Mouse (Mus musculus) splenic B cell, adult 2 months (primary cell): ENCODE measurements around the gene Rab20.
"Not testable (repeated sequence)": the region's sequence is repeated elsewhere in the genome, so short reads cannot be mapped to it uniquely, and the experiment has no call there.

ENCODE experiments used
- DNase-seq: peaks from one replicate; pipeline ENCODE4 v3.0.0-alpha.2; 2011; ENCODE audit warnings: low read depth, low spot score
- H3K27me3 ChIP-seq: 2 replicates; pipeline ENCODE4 v1.6.1; 2012; ENCODE audit warnings: mild to moderate bottlenecking, low read length, moderate library complexity, mixed read lengths; ENCODE audit not compliant: control insufficient read depth, poor library complexity, insufficient read depth, severe bottlenecking
- H3K36me3 ChIP-seq: 2 replicates; pipeline ENCODE4 v1.6.1; 2012; ENCODE audit warnings: mild to moderate bottlenecking, low read length, moderate library complexity, mixed read lengths; ENCODE audit not compliant: control insufficient read depth, poor library complexity, insufficient read depth, severe bottlenecking

Gene Rab20

DNA sequence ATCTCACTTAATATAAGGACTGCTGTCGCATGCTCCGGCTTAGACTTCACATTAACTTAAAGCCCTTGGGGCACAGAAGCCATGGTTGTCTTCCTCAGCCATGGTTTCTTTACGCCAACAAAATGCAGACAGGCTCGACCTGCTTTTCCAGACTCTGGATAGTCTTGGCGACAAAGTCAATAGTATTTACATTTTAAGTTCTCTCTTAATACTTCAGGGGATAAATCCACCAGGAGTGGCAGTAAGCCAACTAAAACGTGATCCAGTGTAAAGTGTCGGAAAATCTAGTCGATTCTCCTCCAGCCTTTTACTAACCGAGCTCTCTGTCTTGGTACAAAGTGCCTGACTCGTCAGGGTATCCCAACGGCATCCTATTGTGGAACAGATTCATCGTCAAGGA lies 19.8 kb upstream of the Rab20 start:
- H3K27me3 ChIP-seq = no peaks in the 10 kb centered on the region
- H3K36me3 ChIP-seq = no peaks in the 10 kb centered on the region; the same call in 1 of the 2 replicates
- DNase-seq = no peak

DNA sequence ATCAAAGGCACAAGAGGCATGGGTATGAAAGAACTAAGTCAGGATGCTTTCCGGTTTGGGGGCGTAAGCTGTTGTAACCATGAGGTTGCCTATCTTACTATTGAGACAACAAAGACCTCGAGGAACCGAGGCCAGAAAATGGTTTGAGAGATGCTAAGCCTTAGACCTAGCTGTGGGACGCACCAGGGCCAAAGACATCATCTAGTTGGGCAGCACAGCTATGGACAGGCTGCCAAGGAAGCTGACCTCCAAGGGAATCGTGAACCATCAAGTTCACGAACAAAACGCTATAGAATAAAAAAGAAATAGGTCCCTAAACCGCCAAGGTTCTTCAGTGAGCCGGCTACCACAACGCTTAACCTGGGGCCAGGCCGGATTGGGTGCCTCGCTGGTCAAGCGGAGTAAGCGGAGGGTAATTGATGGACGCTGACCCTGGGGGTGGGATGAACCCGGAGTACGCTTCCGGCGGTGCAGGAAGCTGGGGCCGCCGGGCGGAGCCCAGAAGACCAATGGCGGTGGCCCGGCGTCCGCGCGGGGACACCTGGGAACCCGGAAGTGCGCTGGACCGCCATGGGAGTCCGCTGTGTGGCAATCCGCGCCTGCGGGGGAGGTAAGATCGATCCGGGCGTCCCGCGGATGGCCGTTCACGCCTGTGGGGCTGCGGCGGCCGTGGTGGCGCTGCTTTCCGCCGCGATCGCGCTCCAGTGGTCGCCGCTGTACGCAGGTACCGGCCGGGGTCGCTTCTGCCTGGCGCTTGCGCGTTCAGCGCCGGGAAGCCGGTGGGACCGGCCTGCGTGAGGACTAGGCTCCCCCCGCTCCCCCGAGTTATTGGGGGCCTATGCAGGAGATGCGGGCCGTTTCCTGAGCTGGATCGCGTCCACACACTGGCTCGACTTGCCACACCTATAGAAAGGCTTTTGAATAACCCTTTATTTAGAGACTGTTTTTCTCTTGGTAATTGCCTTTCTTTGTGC lies 18.8 kb upstream of the Rab20 start, which contains the start of gene Naxd:
Gene Naxd, plus strand, starts transcription at position 490 of the 974 bp plus-strand sequence.
- H3K27me3 ChIP-seq = no peaks in the 10 kb centered on the region
- DNase-seq = peak; percentile 90
- H3K36me3 ChIP-seq = no peaks in the 10 kb centered on the region

GRCm38 (mm10) chr8:11492340-11492739 lies 13.8 kb upstream of the Rab20 start:
- DNase-seq, H3K27me3 ChIP-seq, H3K36me3 ChIP-seq: not testable (repeated sequence)

DNA sequence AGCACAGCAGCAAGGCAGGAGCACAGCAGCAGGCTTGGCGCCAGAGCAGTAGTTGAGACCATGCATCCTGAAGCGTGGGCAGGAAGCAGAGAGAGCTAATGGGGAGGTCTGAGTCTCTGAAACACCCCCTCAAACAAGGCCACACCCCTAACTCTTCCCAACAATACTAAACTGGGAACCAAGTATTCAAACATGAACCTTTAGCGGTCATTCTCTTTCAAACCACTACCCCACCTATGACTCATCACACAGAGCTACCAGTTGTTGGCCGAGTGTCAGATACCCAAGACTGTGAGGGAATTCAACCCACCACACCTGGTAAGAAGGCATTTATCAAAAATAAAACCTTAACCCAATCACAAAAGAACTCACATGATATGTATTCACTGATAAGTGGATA lies 8.7 kb upstream of the Rab20 start:
- DNase-seq = no peak
- no peaks in the 10 kb centered on the region for H3K27me3 ChIP-seq
- no peaks in the 10 kb centered on the region for H3K36me3 ChIP-seq

- H3K36me3 ChIP-seq = no peaks in the 10 kb centered on the region
- no peaks in the 10 kb centered on the region for H3K27me3 ChIP-seq
- peak; percentile 82 for DNase-seq
Measured at GRCm38 (mm10) chr8:11486142-11486541, 7.6 kb upstream of the Rab20 start.

DNA sequence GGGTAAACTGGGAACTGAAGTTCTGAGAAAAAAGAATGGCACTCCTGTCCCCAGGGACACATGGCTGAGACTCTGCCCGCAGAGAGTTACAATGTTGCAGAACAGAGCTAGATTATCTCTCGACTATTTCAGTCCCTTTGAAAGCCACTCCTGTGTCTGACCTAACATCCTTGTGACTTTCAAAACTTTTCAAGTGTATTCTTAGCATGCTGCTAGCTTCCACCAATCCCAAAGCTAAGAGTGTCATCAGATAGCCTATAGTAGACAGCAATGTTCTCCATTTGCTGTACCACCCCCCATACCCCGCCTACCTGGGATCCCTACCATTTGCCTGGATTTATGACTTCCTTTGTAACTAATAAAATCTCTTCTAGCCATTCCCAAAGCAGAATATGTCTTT lies 4.0 kb upstream of the Rab20 start:
- no peak for DNase-seq
- no peaks in the 10 kb centered on the region for H3K27me3 ChIP-seq
- H3K36me3 ChIP-seq = no peaks in the 10 kb centered on the region

DNA sequence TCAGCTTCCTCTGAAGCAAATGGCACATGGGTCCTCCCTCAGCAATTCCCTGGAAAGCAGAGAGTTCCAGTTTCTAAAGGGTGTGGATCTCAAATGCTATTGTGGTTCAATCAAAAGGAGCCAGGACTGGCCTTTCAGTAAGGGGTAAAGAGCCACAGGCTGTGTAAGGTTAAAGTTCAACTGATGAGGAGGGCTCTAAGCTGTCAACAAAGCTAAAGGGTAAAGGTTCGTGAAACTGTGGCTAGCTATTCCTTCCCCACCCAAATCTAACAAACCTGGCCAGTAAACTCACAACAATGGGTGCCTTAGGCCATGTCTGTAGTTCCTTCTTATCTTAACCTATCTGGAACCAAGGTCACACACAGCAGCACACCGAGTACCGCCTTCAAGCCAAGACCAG lies 3.4 kb upstream of the Rab20 start:
- H3K27me3 ChIP-seq = no peaks in the 10 kb centered on the region
- no peaks in the 10 kb centered on the region for H3K36me3 ChIP-seq
- no peak for DNase-seq

DNA sequence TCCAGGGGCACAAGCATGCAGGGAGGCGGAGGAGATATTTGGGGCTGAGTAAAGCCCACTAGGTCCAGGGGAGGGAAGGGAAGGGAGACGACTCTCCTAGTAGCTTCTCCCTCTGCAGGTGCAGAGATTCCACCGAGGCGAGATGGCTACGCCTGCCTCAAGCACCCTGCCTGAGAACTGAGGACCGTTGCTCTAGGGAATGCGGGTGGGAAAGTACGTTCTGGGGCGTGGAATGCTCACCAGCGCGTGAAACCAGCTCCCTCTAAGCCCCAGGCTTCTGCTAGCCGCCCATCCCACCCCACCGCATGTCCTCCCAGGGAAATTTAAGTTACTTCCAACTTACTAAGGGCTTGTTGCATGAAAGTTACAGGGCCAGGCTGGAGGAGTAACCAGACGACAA lies 1.1 kb upstream of the Rab20 start:
- no peak for DNase-seq
- Histone ChIP-seq H3K27me3 (no peaks in the 10 kb centered on the region), H3K36me3 (no peaks in the 10 kb centered on the region)

DNA sequence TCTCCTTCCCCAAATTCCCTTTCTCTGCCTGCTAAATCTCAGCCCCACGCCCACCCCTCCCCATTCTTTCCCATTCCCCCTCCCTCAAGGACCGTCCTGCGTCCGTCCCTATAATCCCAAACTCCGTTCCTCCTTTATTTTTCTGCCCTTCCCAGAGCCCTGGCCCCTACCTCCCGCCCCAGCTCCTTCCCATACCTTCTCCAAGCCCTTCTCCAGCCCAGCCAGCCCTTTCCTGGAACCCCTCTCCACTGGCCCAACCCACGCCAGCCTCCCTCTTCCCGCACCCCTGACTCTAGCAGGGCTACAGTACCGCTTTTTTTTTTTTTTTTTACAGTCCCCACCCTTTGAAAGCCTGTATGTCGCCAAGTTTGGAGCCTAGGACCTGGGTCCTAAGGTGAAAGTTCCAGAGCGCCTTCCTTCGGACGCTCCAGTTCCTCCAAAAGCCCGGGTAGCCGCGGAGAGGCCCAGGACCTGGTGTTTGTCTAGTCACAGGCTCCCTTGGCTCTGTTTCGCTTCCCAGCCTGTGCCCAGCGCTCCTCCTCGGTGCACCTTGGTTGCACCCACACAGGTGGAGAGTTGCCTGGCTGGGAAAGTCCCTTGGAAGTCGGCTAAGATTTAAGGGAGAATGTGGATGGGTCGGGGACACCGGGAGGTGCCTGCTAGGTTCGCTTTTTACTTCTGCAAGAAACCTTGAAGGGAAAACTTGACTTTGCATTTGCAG lies 457 bp upstream of the Rab20 start:
- DNase-seq = no peak
- Histone ChIP-seq H3K36me3 (no peaks in the 10 kb centered on the region), H3K27me3 (no peaks in the 10 kb centered on the region)

DNA sequence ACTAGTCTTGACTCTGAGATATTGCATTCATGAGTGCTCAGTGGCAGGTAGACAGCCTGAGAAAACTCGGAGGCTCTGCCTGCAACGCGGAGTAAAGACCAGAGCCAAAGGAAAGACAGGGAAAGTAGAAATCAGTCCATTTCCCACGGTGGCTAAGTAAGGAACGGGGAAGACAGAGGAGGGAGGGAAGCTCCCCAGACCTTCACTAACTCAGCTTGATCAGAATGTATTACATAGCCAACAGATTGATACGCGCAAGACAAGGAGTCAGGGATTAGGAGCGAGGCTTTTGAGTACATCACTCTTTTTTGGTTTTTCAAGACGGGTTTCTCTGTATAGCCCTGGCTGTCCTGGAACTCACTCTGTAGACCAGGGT lies 1.3 kb downstream of the Rab20 start:
- no peak for DNase-seq
- H3K27me3 ChIP-seq = no peaks in the 10 kb centered on the region
- H3K36me3 ChIP-seq = no peaks in the 10 kb centered on the region

GRCm38 (mm10) chr8:11476338-11477177 lies 2.0 kb downstream of the Rab20 start:
- Histone ChIP-seq H3K36me3 (no peaks in the 10 kb centered on the region), H3K27me3 (no peaks in the 10 kb centered on the region)
- peak; percentile 19 for DNase-seq

DNA sequence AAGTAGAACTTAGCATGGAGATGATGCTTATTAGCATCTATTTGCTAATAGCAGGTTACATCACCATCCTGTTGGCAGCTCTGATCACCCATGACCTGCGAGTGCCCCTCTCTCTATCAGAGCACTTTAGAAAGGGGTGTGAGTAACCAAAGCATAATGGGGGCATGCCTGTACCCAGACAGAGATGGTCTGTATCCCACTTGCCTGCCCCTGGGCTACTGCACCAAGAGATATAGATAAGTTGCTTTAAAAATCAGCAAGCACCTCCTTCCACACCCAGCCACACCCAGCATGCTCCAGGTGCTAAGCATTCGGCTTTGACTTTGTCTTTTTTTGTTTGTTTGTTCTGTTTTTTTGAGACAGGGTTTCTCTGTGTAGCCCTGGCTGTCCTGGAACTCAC lies 2.6 kb downstream of the Rab20 start:
- no peaks in the 10 kb centered on the region for H3K27me3 ChIP-seq
- DNase-seq = no peak
- H3K36me3 ChIP-seq = no peaks in the 10 kb centered on the region

DNA sequence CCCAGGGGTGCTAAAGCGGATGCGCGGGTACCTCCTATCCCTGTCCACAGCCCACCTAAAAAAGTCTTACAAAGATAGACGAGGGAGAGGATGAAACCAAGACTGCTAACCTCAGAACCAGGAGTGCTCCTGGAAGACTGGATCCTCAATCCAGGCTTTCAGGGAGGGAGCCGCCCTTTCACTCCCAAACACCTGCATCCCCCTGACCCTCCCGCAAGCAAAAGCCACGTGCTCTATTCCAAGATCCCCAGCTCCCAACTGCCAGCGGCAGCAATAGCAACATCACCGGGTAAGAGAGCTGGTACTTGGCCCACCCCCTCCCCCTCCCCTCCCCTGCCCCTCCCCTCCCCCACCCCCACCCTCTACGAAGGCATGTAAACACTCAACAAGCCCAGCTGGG lies 3.1 kb downstream of the Rab20 start:
- DNase-seq = no peak
- H3K27me3 ChIP-seq = no peaks in the 10 kb centered on the region
- H3K36me3 ChIP-seq = no peaks in the 10 kb centered on the region

DNA sequence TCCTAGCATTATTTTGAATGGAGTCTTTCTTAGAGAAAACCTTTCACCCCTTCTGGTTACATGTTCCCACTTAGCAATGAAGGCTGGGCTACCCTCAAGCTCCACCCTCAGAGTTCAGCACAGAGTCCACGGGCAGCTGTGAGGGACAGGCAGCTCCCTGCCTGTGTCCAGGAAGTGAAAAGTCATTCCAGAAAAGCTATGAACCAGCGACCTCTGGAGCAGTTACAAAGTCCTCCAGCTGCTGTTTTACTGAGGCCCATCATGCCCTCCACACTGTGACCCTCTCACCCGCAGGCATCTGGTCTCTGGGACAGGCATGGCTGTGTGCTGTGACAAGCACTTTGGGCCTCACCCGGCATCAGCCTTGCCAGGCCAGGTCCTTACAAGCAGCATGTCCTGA lies 5.4 kb downstream of the Rab20 start:
- Histone ChIP-seq H3K36me3 (no peaks in the 10 kb centered on the region), H3K27me3 (no peaks in the 10 kb centered on the region)
- DNase-seq = no peak
